Comparison of ENCODE assay signal across 9 mouse cellular contexts in the genomic region with DNA sequence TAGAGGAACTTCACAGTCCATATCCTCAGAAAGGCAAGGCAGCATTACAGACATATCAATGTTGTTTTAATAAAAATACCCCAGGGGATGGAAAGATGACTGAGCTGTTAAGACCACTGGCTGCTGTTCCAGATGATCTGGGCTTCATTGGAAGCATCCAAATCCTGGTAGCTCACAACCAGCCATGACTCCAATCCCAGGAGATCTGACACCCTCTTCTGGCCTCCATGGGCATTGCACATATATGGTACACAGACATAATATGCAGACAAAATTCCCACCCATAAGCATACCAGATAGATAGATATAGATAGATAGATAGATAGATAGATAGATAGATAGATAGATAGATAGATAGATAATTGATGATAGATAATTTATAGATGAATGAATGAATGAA. TPM values are rescaled to one million over a fixed set of nuclear protein-coding genes. Genes with fewer than 3 reads are reported as not detected.
A peak's percentile ranks its signal among the peaks of the same experiment; 100 is the strongest.
DNase-seq lines count a peak whose midpoint lies in the region; ATAC-seq and TF ChIP-seq lines count a peak whose summit lies in the region.
"Had no signal": no experiment of that assay in that cellular context is flagged by ENCODE, and none has a peak within 500 bp of the region (broad histone marks: within the 10 kb centered on the region; RNA-seq: fewer than 3 reads in every experiment).

No protein-coding gene starts in this region.

- H3K4me3 ChIP-seq in left cerebral cortex, adult 2 months: no peak overlapping the region
- H3K4me3 ChIP-seq in E14TG2a.4 (replicated peaks; ENCODE audit: low read length): no peak overlapping the region
- H3K4me3 ChIP-seq in intestine, embryonic 16.5 days (ENCODE audit: low read length): no peak overlapping the region
- H3K4me3 ChIP-seq: myocyte had no signal

- intact Hi-C loops in left cerebral cortex, adult 2 months (cut with DNase I): loop anchor here (10.0 kb wide), 1 partner anchor 223 kb away; no protein-coding TSS in a partner anchor
- intact Hi-C loops in left cerebral cortex, postnatal 10 days (cut with DNase I): loop anchor here (10.0 kb wide), 1 partner anchor 223 kb away; no protein-coding TSS in a partner anchor

- H3K27ac ChIP-seq in left cerebral cortex, adult 2 months: no peak overlapping the region
- H3K27ac ChIP-seq in intestine, embryonic 16.5 days (ENCODE audit: low read length): no peak overlapping the region

- DNase-seq in embryo, embryonic 10 days (ENCODE audit: low spot score): peak; percentile 53
- DNase-seq in embryo, embryonic 9.5 days (ENCODE audit: extremely low spot score): no peak
- no peak for DNase-seq in left cerebral cortex, adult 2 months (ENCODE audit: extremely low spot score in 1 of 2, low spot score in 2 of 2)
- no peak for DNase-seq in left cerebral cortex, postnatal 10 days (ENCODE audit: extremely low spot score in 1 of 2, low spot score in 2 of 2)
- no peak for DNase-seq in right cerebral cortex, postnatal 25 days

- peaks cover 2% of the 10 kb centered on the region; the same call in 1 of the 2 replicates for H3K27me3 ChIP-seq in E14TG2a.4 (ENCODE audit: insufficient read depth, low read length)
- H3K27me3 ChIP-seq in intestine, embryonic 16.5 days (replicated peaks; ENCODE audit: control insufficient read depth, insufficient read depth, low read length): no peaks in the 10 kb centered on the region

- no peaks in the 10 kb centered on the region for H3K4me1 ChIP-seq in E14TG2a.4 (replicated peaks; ENCODE audit: low read depth, low read length)
- no peaks in the 10 kb centered on the region for H3K4me1 ChIP-seq in intestine, embryonic 16.5 days (ENCODE audit: control insufficient read depth, insufficient read depth, low read length)

- no peaks in the 10 kb centered on the region for H3K36me3 ChIP-seq in E14TG2a.4 (ENCODE audit: insufficient read depth, low read length)
- no peaks in the 10 kb centered on the region for H3K36me3 ChIP-seq in intestine, embryonic 16.5 days (ENCODE audit: control insufficient read depth, insufficient read depth, low read length)

- peak; percentile 22 for TF ChIP-seq CTCF in left cerebral cortex, adult 2 months (IDR thresholded peaks at IDR 0.05)
- TF ChIP-seq CTCF in E14TG2a.4 (conservative IDR thresholded peaks at IDR 0.05; ENCODE audit: low read length): peak; percentile 33

- ATAC-seq in granulocyte monocyte progenitor cell, adult 5-6 weeks (replicated peaks; ENCODE audit: poor library complexity, severe bottlenecking): peak; percentile 54; the same call in 1 of the 2 replicates
- ATAC-seq in intestine, embryonic 16.5 days: no peak

- H3K9ac ChIP-seq in intestine, embryonic 16.5 days (ENCODE audit: low read depth, low read length): no peak overlapping the region

- no peaks in the 10 kb centered on the region for H3K9me3 ChIP-seq in E14TG2a.4 (ENCODE audit: low read length)
- H3K9me3 ChIP-seq in intestine, embryonic 16.5 days (ENCODE audit: control insufficient read depth, low read length): no peaks in the 10 kb centered on the region

- H3K4me2 ChIP-seq in intestine, embryonic 16.5 days (ENCODE audit: low read depth, low read length): no peak overlapping the region

RNA-seq across cellular contexts. Expression of gene Lca5, which starts 59.6 kb away (rescaled TPM):
- total RNA-seq in left cerebral cortex, adult 2 months (2021): 10 to 100 TPM; 19.6 to 20.2 TPM
- total RNA-seq in left cerebral cortex, postnatal 10 days (2021): 10 to 100 TPM; 16.1 to 19.8 TPM
- total RNA-seq in granulocyte monocyte progenitor cell, adult 5-6 weeks (2014; fragmentation: Nextera tagmentation): 6.3 TPM in 1 of 2 replicates, not detected in the other
- total RNA-seq in granulocyte monocyte progenitor cell, adult 5-6 weeks (2017): 0.43 and 0.82 TPM in 2 replicates
- 6.8 and 8.0 TPM in 2 replicates for polyA plus RNA-seq in intestine, embryonic 16.5 days (2015; fragmentation: Nextera tagmentation; extraction: Ambion mirVana)
